Mouse (Mus musculus) kidney, postnatal 0 days (tissue): ENCODE measurements around the gene Alas2. TPM values are rescaled to one million over a fixed set of nuclear protein-coding genes. Genes with fewer than 3 reads are reported as not detected.

Experiments used
- ATAC-seq: fragments of 200-750 bp; cut with Nextera tagmentation; replicated peaks from 2 replicates; pipeline ENCODE4 v1.8.0; 2017; ENCODE audit warnings: low read depth, moderate number of reproducible peaks, moderate TSS enrichment, moderate library complexity; ENCODE audit not compliant: low FRiP score
- DNase-seq: peaks from one replicate; pipeline ENCODE4 v3.0.0-alpha.2; 2016; ENCODE audit warnings: low spot score
- H3K27ac ChIP-seq: fragments of 300-500 bp; sonication (generic); 2 replicates; pipeline ENCODE4 v1.5.1; 2014; ENCODE audit warnings: mild to moderate bottlenecking
- H3K27me3 ChIP-seq: fragments of 300-500 bp; sonication (generic); 2 replicates; pipeline ENCODE4 v1.6.1; 2014; ENCODE audit warnings: low read length, mixed read lengths; ENCODE audit not compliant: insufficient read depth
- H3K36me3 ChIP-seq: fragments of 300-500 bp; sonication (generic); 2 replicates; pipeline ENCODE4 v1.6.1; 2014; ENCODE audit warnings: low read length, mixed read lengths; ENCODE audit not compliant: insufficient read depth
- H3K4me1 ChIP-seq: fragments of 300-500 bp; sonication (generic); replicated peaks from 2 replicates; pipeline ENCODE4 v1.6.1; 2014; ENCODE audit warnings: antibody characterized with exemption, low read length, mixed read lengths; ENCODE audit not compliant: insufficient read depth
- H3K4me2 ChIP-seq: fragments of 300-500 bp; sonication (generic); 2 replicates; pipeline ENCODE4 v1.6.1; 2014; ENCODE audit warnings: mild to moderate bottlenecking, low read length, moderate library complexity, mixed read lengths
- H3K4me3 ChIP-seq: fragments of 300-500 bp; sonication (generic); replicated peaks from 2 replicates; pipeline ENCODE4 v1.5.1; 2014; ENCODE audit warnings: low read depth, low read length
- H3K9ac ChIP-seq: fragments of 300-500 bp; sonication (generic); 2 replicates; pipeline ENCODE4 v1.6.1; 2014; ENCODE audit warnings: low read depth, low read length
- H3K9me3 ChIP-seq: fragments of 300-500 bp; sonication (generic); replicated peaks from 2 replicates; pipeline ENCODE4 v1.6.1; 2016; ENCODE audit warnings: low read length, inconsistent platforms, mixed read lengths
- CTCF ChIP-seq: IDR thresholded peaks from 2 replicates; pipeline ENCODE4 v1.5.1; 2016; ENCODE audit warnings: antibody characterized with exemption, low read depth, mild to moderate bottlenecking, moderate library complexity
- WGBS: fragments of 180-500 bp; shearing (Covaris S2); extraction: QIAGEN DNeasy Blood & Tissue Kit; methylation state at CpG from one replicate; pipeline ENCODE4 v1.1.7; 2014; 5-methylcytosine and 5-hydroxymethylcytosine counted together
- polyA plus RNA-seq: library from polyadenylated mRNA; unstranded; fragments of >200 nt; fragmentation: Nextera tagmentation; extraction: Ambion mirVana; gene quantifications from 2 replicates; pipeline ENCODE4 v1.2.1, GENCODE M21; 2015

The Alas2 gene
- polyA plus RNA-seq, 1 experiment from 2014 or later, result 12.6 TPM

DNA sequence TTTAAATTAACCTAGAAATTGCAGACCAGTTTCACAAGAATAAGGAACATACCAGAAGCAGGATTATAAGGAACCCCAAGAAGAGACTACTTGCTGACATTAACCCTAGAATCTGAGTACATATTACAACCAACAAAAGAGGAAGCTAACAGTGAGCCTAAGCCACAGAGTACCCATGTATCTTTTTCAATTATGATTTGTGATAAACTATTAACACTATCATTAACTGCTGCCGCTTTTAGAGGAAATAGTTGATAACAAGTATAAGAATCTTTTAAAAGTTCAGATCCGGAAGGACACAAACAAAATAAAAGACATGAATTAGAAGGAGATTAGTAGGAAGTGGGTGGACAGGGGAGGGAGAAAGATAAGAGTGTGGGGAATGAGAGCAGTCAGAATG, 7.1 kb upstream of the Alas2 start:
- TF ChIP-seq CTCF, result no peak
- Histone ChIP-seq H3K36me3 (no peaks in the 10 kb centered on the region), H3K4me1 (no peaks in the 10 kb centered on the region), H3K27me3 (no peaks in the 10 kb centered on the region), H3K4me2 (no peak overlapping the region), H3K9ac (no peak overlapping the region), H3K27ac (no peak overlapping the region), H3K4me3 (no peak overlapping the region), H3K9me3 (no peaks in the 10 kb centered on the region)
- no peak for DNase-seq
- ATAC-seq, result no peak
- WGBS, result 84% methylated on average over 2 of the region's 2 CpGs

DNA sequence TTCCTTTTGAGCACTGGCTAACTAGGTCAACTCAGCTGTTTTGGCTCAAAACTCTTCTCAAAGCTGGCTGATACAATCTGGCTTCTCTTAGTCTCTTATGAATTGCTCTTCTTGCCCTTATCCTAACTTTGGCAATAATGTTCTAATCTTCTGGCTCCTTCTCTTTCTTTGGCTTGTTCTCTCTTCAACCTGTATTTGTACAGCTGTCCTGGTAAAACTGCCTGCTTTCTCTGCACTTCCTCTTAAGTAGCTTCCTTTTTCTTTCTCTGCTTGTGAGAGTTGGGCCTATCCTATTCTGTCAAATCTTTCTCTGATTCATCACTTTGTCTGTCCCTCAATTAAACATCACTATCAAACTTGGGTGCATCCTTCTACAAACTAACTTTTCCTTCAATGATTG, 5.5 kb upstream of the Alas2 start:
- Histone ChIP-seq H3K4me2 (no peak overlapping the region), H3K36me3 (no peaks in the 10 kb centered on the region), H3K4me1 (no peaks in the 10 kb centered on the region), H3K9ac (no peak overlapping the region), H3K9me3 (no peaks in the 10 kb centered on the region), H3K27ac (no peak overlapping the region), H3K4me3 (no peak overlapping the region), H3K27me3 (no peaks in the 10 kb centered on the region)
- ATAC-seq (no peak), DNase-seq (no peak)
- no peak for TF ChIP-seq CTCF

DNA sequence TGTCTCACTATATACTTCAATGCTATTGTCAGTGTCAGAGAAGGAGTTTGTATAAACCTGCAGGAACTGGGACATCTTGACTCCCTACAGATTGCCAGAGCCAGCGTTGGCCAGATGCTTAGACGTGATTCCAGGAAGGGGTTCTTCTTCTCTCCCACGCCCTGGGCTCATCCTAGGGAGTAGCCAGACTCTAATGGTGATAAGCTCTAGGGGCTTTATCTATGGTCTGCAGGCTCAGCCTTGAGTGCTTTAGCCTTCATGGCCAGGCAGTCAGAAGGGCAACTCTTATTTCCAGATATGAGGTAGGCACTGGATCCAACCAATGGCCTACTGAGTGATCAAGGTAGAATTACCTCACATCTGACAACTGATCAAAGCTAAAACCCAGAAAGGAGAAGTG, 2.5 kb downstream of the Alas2 start:
- 82% methylated on average over 3 of the region's 3 CpGs for WGBS
- ATAC-seq, result no peak
- H3K4me2 ChIP-seq, result no peak overlapping the region

DNA sequence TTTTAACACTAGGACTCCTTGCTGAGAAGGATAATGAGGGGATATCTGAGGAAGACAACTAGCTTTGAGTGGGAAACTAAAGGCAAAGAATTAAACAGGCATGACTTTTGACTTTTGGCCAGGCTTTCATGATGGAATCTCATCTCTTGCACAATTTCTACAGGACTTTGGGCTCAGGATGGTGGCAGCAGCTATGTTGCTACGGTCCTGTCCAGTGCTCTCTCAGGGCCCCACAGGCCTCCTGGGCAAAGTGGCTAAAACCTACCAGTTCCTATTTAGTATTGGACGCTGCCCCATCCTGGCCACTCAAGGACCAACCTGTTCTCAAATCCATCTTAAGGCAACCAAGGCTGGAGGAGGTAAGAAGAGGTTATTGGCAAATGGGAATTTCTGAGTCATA, 4.8 kb downstream of the Alas2 start:
- no peak for DNase-seq

More for the DNA sequence above, 2.5 kb downstream of the Alas2 start:
- H3K36me3 ChIP-seq, result no peaks in the 10 kb centered on the region
- DNase-seq, result no peak
- no peak overlapping the region for H3K9ac ChIP-seq
- H3K4me3 ChIP-seq, result no peak overlapping the region
- TF ChIP-seq CTCF, result no peak
- no peaks in the 10 kb centered on the region for H3K9me3 ChIP-seq
- no peak overlapping the region for H3K27ac ChIP-seq
- H3K27me3 ChIP-seq, result no peaks in the 10 kb centered on the region
- H3K4me1 ChIP-seq, result no peaks in the 10 kb centered on the region

DNA sequence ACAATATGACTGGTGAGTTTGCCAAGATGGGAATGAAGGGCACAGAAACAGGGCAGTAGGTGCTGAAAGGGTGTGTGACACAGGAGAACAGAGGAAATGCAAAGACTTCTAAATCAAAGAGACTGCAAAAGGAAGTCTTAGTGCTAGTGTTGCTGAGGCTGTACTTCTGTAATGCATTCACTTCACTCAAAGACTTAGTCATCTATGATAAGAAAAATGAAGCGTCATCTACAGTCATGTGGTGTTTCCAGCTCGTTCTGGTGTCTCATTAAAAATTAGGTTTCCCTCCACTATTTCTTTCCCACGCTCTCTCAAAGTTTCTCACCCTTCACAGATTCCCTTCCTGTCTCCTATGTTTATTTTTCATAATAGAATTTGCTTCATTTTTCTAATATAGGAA, 6.9 kb downstream of the Alas2 start:
- ATAC-seq (no peak), DNase-seq (no peak)
- Histone ChIP-seq H3K4me3 (no peak overlapping the region), H3K27ac (no peak overlapping the region), H3K36me3 (no peaks in the 10 kb centered on the region), H3K9me3 (no peaks in the 10 kb centered on the region), H3K4me2 (no peak overlapping the region), H3K27me3 (no peaks in the 10 kb centered on the region), H3K9ac (no peak overlapping the region), H3K4me1 (no peaks in the 10 kb centered on the region)
- TF ChIP-seq CTCF, result no peak
- 87% methylated on average over 3 of the region's 3 CpGs for WGBS

More for the DNA sequence above, 4.8 kb downstream of the Alas2 start:
- Histone ChIP-seq H3K9ac (no peak overlapping the region), H3K4me1 (no peaks in the 10 kb centered on the region), H3K36me3 (no peaks in the 10 kb centered on the region), H3K4me2 (no peak overlapping the region), H3K27me3 (no peaks in the 10 kb centered on the region), H3K9me3 (no peaks in the 10 kb centered on the region), H3K4me3 (no peak overlapping the region), H3K27ac (no peak overlapping the region)
- ATAC-seq, result no peak
- 91% methylated on average over 2 of the region's 2 CpGs for WGBS
- no peak for TF ChIP-seq CTCF

DNA sequence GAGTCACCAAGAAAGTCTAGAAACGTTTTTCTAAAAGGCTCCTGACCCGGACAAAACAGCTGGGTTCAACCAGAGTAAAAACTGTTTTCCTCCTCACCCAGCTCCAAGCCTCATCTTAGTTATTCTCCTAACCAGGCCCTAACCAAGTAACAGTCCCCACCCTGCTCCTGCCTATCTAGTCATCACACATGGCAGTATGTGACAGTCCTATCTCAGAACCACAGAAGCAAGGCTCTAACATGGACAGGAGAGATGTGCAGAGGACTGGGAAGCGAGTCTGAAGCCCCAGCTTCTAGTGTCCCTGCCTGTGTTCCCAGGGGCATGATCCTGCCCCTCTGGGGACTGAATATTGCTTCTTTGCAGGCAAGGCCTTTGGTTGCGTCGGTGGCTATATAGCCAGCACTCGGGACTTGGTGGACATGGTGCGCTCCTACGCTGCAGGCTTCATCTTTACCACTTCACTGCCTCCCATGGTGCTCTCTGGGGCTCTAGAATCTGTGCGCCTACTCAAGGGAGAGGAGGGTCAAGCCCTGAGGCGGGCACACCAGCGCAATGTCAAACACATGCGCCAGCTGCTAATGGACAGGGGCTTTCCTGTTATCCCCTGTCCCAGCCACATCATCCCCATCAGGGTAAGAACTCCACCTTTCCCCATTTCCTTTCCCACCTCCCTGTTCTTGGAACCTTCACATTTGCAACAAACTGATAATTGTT, 17.6 kb downstream of the Alas2 start:
- TF ChIP-seq CTCF, result no peak
- Histone ChIP-seq H3K9ac (no peak overlapping the region), H3K9me3 (no peaks in the 10 kb centered on the region), H3K27me3 (no peaks in the 10 kb centered on the region), H3K4me3 (no peak overlapping the region), H3K36me3 (no peaks in the 10 kb centered on the region), H3K4me1 (no peaks in the 10 kb centered on the region), H3K27ac (no peak overlapping the region), H3K4me2 (no peak overlapping the region)
- WGBS, result 86% methylated on average over 12 of the region's 12 CpGs
- DNase-seq (no peak), ATAC-seq (no peak)

DNA sequence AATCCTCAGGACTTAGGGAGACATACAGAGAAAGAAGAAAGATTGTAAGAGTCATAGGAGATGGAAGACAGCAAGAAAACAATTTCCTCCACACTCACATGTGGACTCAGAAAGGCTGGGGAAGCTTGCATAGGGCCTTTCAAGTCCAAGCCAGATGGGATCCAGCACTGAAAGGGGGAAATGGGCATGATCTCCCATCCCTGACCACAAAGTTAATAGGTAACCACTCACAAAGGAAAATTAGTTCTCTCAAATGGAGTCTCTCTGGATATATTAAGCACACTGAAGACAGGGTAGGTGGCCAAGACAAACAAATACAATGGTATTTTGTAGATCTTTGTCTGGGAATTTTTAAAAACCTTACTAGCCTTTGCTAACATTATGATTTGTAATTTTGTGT, 34.7 kb downstream of the Alas2 start:
- H3K9ac ChIP-seq, result no peak overlapping the region
- no peak overlapping the region for H3K4me3 ChIP-seq
- H3K4me2 ChIP-seq, result no peak overlapping the region
- H3K27me3 ChIP-seq, result no peaks in the 10 kb centered on the region
- ATAC-seq (no peak; the same call in 1 of the 2 replicates), DNase-seq (peak; percentile 3)
- H3K36me3 ChIP-seq, result no peaks in the 10 kb centered on the region
- no peaks in the 10 kb centered on the region for H3K9me3 ChIP-seq
- no peak for TF ChIP-seq CTCF
- H3K27ac ChIP-seq, result no peak overlapping the region
- H3K4me1 ChIP-seq, result no peaks in the 10 kb centered on the region
